Mouse (Mus musculus) heart, embryonic 16.5 days (tissue): ENCODE results near the gene Anln. TPM values are rescaled to one million over a fixed set of nuclear protein-coding genes. Genes with fewer than 3 reads are reported as not detected.

Source experiments
- polyA plus RNA-seq: library from polyadenylated mRNA; unstranded; fragments of >200 nt; fragmentation: Nextera tagmentation; extraction: Ambion mirVana; gene quantifications from 2 replicates; pipeline ENCODE4 v1.2.1, GENCODE M21; 2015

Gene Anln
- polyA plus RNA-seq, 1 experiment from 2014 or later: 54.6 TPM

Other genes with a start within 250 kb of the Anln start
- gene Pigyl, start 232.3 kb downstream of the Anln start, polyA plus RNA-seq: 49.0 and 49.8 TPM in 2 replicates
- 0.22 and 0.26 TPM in 2 replicates for gene Zfp872, start 201.1 kb downstream of the Anln start, polyA plus RNA-seq
- gene Zfp809, start 163.5 kb downstream of the Anln start, polyA plus RNA-seq: 21.7 and 22.0 TPM in 2 replicates
- gene Zfp599, start 129.3 kb downstream of the Anln start, polyA plus RNA-seq: 4.3 and 4.4 TPM in 2 replicates
- 13.3 and 14.7 TPM in 2 replicates for gene Zfp810, start 81.5 kb downstream of the Anln start, polyA plus RNA-seq
- gene 9530077C05Rik, start 22.3 kb upstream of the Anln start, polyA plus RNA-seq: 3.0 and 3.7 TPM in 2 replicates
- not detected in 2 replicates for gene Gm17545, start 65.1 kb upstream of the Anln start, polyA plus RNA-seq
- 47.3 and 48.4 TPM in 2 replicates for gene Rp9, start 80.6 kb upstream of the Anln start, polyA plus RNA-seq
- 7.9 and 8.1 TPM in 2 replicates for gene Bbs9, start 86.5 kb upstream of the Anln start, polyA plus RNA-seq